Mouse (Mus musculus) lung, postnatal 0 days (tissue): ENCODE data around the gene Slc38a6.

Experiments
- CTCF ChIP-seq: IDR thresholded peaks from 2 replicates; pipeline ENCODE4 v1.5.1; 2016; ENCODE audit warnings: antibody characterized with exemption, mild to moderate bottlenecking
- EP300 ChIP-seq: IDR thresholded peaks from 2 replicates; pipeline ENCODE4 v1.6.1; 2016; ENCODE audit warnings: antibody characterized with exemption, mild to moderate bottlenecking, control low read depth

- TF ChIP-seq CTCF: no peak
- no peak for TF ChIP-seq EP300
Measured at GRCm38 (mm10) chr12:73325617-73326016, 39.0 kb downstream of the Slc38a6 start.
